ENCODE assay signal across 23 mouse cellular contexts in genomic region chr10:54337234-54337633, GRCm38 (mm10).
DNase-seq lines count a peak whose midpoint lies in the region; TF ChIP-seq lines count a peak whose summit lies in the region.
"Had no signal": no experiment of that assay in that cellular context is flagged by ENCODE, and none has a peak within 500 bp of the region (broad histone marks: within the 10 kb centered on the region; RNA-seq: fewer than 3 reads in every experiment).

No protein-coding gene starts in this region.

- no peak overlapping the region for H3K4me3 ChIP-seq in left cerebral cortex, adult 2 months
- H3K4me3 ChIP-seq: embryonic facial prominence, embryonic 13.5 days; embryonic facial prominence, embryonic 15.5 days; erythroblast, embryonic 14.5 days; forebrain, embryonic 10.5 days; forebrain, embryonic 12.5 days had no signal

- H3K27ac ChIP-seq in left cerebral cortex, adult 2 months = no peak overlapping the region
- H3K27ac ChIP-seq: embryonic facial prominence, embryonic 13.5 days; embryonic facial prominence, embryonic 15.5 days; forebrain, embryonic 10.5 days; forebrain, embryonic 12.5 days had no signal

- intact Hi-C loops in gastrocnemius, postnatal 36 days (cut with DNase I) = no loop called here
- intact Hi-C loops in left cerebral cortex, adult 2 months (cut with DNase I) = no loop called here

- DNase-seq in gastrocnemius, adult 18-20 months (ENCODE audit: low spot score) = peak; percentile 1
- no peak for DNase-seq in gastrocnemius, postnatal 36 days
- DNase-seq in heart, adult 11 months = peak; percentile 85
- no peak for DNase-seq in heart, adult 9 months (ENCODE audit: low spot score in 2 of 2)
- DNase-seq in 3T3-L1 (ENCODE audit: low read depth, low spot score) = peak; percentile 14
- peak; percentile 44 for DNase-seq in brain, adult 2 months (ENCODE audit: low read depth, low spot score)
- no peak for DNase-seq in left cerebral cortex, adult 2 months (ENCODE audit: extremely low spot score in 1 of 2, low spot score in 2 of 2)
- no peak for DNase-seq in natural killer cell, adult 2 months (ENCODE audit: low spot score in 2 of 2)
- DNase-seq: adrenal gland, adult 8-10 months; adrenal gland, postnatal 14 days; adrenal gland, postnatal 36 days; B cell, adult 2 months; cerebellum, adult 11 months; cerebellum, adult 18-20 months; cerebellum, adult 8-10 months; cerebellum, adult 9-11 months; cerebellum, postnatal 36 days; embryo, embryonic 11 days had no signal

- TF ChIP-seq CTCF in left cerebral cortex, adult 2 months (IDR thresholded peaks at IDR 0.05) = no peak

Comparison
In these comparisons a context has a peak if more than half of its experiments do, and no peak if none do; other contexts are left out.
1. DNase-seq: peak in gastrocnemius, adult 18-20 months (single experiment), heart, adult 11 months (single experiment), 3T3-L1 (single experiment) and brain, adult 2 months (single experiment); none in gastrocnemius, postnatal 36 days (0 of 2), heart, adult 9 months (0 of 2), left cerebral cortex, adult 2 months (0 of 2) and natural killer cell, adult 2 months (0 of 2).